Mouse (Mus musculus): Measurements from ENCODE around the gene Zbtb3. TPM values are rescaled to one million over a fixed set of nuclear protein-coding genes. Genes with fewer than 3 reads are reported as not detected.

Gene Zbtb3
- polyA plus RNA-seq, 1 experiment from 2014 or later, result 3.5 TPM

- Histone ChIP-seq H3K4me1 (ENCODE audit: control insufficient read depth, insufficient read depth, low read length) (peaks cover 29% of the 10 kb centered on the region), H3K36me3 (ENCODE audit: control insufficient read depth, insufficient read depth) (peaks cover 18% of the 10 kb centered on the region), H3K4me3 (ENCODE audit: low read length) (peak overlapping the region; percentile 100), H3K27me3 (ENCODE audit: control insufficient read depth, insufficient read depth, low read length) (no peaks in the 10 kb centered on the region), H3K9ac (ENCODE audit: low read length) (peak overlapping the region; percentile 81), H3K4me2 (ENCODE audit: low read depth, low read length) (peak overlapping the region; percentile 88), H3K9me3 (replicated peaks; ENCODE audit: control insufficient read depth, low read length) (no peaks in the 10 kb centered on the region), H3K27ac (ENCODE audit: low read length) (peak overlapping the region; percentile 100)
- ATAC-seq (replicated peaks; ENCODE audit: extremely low read depth, insufficient read depth, low FRiP score), result no peak
- 15% methylated on average over 14 of the region's 14 CpGs for WGBS
Measured at GRCm38 (mm10) chr19:8818301-8818798, 16.0 kb downstream of the Zbtb3 start.

- Histone ChIP-seq H3K9ac (ENCODE audit: low read length) (peak within 1 kb of the TSS; percentile 98), H3K36me3 (ENCODE audit: control insufficient read depth, insufficient read depth) (peaks cover 24% of the 10 kb centered on the region), H3K4me2 (ENCODE audit: low read depth, low read length) (peak within 1 kb of the TSS; percentile 88), H3K27me3 (ENCODE audit: control insufficient read depth, insufficient read depth, low read length) (no peaks in the 10 kb centered on the region), H3K27ac (ENCODE audit: low read length) (peak within 1 kb of the TSS; percentile 100), H3K9me3 (replicated peaks; ENCODE audit: control insufficient read depth, low read length) (no peaks in the 10 kb centered on the region), H3K4me3 (ENCODE audit: low read length) (peak within 1 kb of the TSS; percentile 100), H3K4me1 (ENCODE audit: control insufficient read depth, insufficient read depth, low read length) (peaks cover 29% of the 10 kb centered on the region)
- WGBS, result under 1% methylated on average over 33 of the region's 33 CpGs
- peak; percentile 89 for ATAC-seq (replicated peaks; ENCODE audit: extremely low read depth, insufficient read depth, low FRiP score)
Measured at GRCm38 (mm10) chr19:8818801-8819595, 16.6 kb downstream of the Zbtb3 start, which contains the start of gene Ttc9c. TSS of gene Ttc9c (minus strand) at chr19:8819333.

- under 1% methylated on average over 81 of the region's 83 CpGs for WGBS
- H3K27ac ChIP-seq (ENCODE audit: low read length), result peak within 1 kb of the TSS; percentile 100
- ATAC-seq (replicated peaks; ENCODE audit: extremely low read depth, insufficient read depth, low FRiP score), result peak; percentile 94
- H3K4me1 ChIP-seq (ENCODE audit: control insufficient read depth, insufficient read depth, low read length), result peaks cover 29% of the 10 kb centered on the region
- H3K4me3 ChIP-seq (ENCODE audit: low read length), result peak within 1 kb of the TSS; percentile 100
- H3K9me3 ChIP-seq (replicated peaks; ENCODE audit: control insufficient read depth, low read length), result no peaks in the 10 kb centered on the region
- H3K9ac ChIP-seq (ENCODE audit: low read length), result peak within 1 kb of the TSS; percentile 98
- no peaks in the 10 kb centered on the region for H3K27me3 ChIP-seq (ENCODE audit: control insufficient read depth, insufficient read depth, low read length)
- peak within 1 kb of the TSS; percentile 88 for H3K4me2 ChIP-seq (ENCODE audit: low read depth, low read length)
- H3K36me3 ChIP-seq (ENCODE audit: control insufficient read depth, insufficient read depth), result peaks cover 30% of the 10 kb centered on the region
Measured at GRCm38 (mm10) chr19:8819596-8820423, 17.5 kb downstream of the Zbtb3 start, which contains the start of gene Hnrnpul2. TSS of gene Hnrnpul2 (plus strand) at chr19:8820010.

- peak overlapping the region; percentile 88 for H3K4me2 ChIP-seq (ENCODE audit: low read depth, low read length)
- no peaks in the 10 kb centered on the region for H3K27me3 ChIP-seq (ENCODE audit: control insufficient read depth, insufficient read depth, low read length)
- peak; percentile 13 for ATAC-seq (replicated peaks; ENCODE audit: extremely low read depth, insufficient read depth, low FRiP score)
- H3K4me3 ChIP-seq (ENCODE audit: low read length), result peak overlapping the region; percentile 100
- WGBS, result under 1% methylated on average over 47 of the region's 48 CpGs
- no peaks in the 10 kb centered on the region for H3K9me3 ChIP-seq (replicated peaks; ENCODE audit: control insufficient read depth, low read length)
- peak overlapping the region; percentile 100 for H3K27ac ChIP-seq (ENCODE audit: low read length)
- H3K9ac ChIP-seq (ENCODE audit: low read length), result peak overlapping the region; percentile 98
- peaks cover 29% of the 10 kb centered on the region for H3K4me1 ChIP-seq (ENCODE audit: control insufficient read depth, insufficient read depth, low read length)
- peaks cover 31% of the 10 kb centered on the region for H3K36me3 ChIP-seq (ENCODE audit: control insufficient read depth, insufficient read depth)
Measured at GRCm38 (mm10) chr19:8820424-8820956, 18.1 kb downstream of the Zbtb3 start.

GRCm38 (mm10) chr19:8821146-8821545 is 18.8 kb downstream of the Zbtb3 start:
- peak overlapping the region; percentile 88 for H3K4me2 ChIP-seq (ENCODE audit: low read depth, low read length)
- peak overlapping the region; percentile 98 for H3K9ac ChIP-seq (ENCODE audit: low read length)
- H3K4me3 ChIP-seq (ENCODE audit: low read length), result peak overlapping the region; percentile 100
- peaks cover 33% of the 10 kb centered on the region for H3K36me3 ChIP-seq (ENCODE audit: control insufficient read depth, insufficient read depth)
- ATAC-seq (replicated peaks; ENCODE audit: extremely low read depth, insufficient read depth, low FRiP score), result no peak
- WGBS, result under 1% methylated on average over 7 of the region's 7 CpGs
- no peaks in the 10 kb centered on the region for H3K27me3 ChIP-seq (ENCODE audit: control insufficient read depth, insufficient read depth, low read length)
- H3K9me3 ChIP-seq (replicated peaks; ENCODE audit: control insufficient read depth, low read length), result no peaks in the 10 kb centered on the region
- H3K27ac ChIP-seq (ENCODE audit: low read length), result peak overlapping the region; percentile 100
- H3K4me1 ChIP-seq (ENCODE audit: control insufficient read depth, insufficient read depth, low read length), result peaks cover 29% of the 10 kb centered on the region

- peaks cover 18% of the 10 kb centered on the region for H3K4me1 ChIP-seq (ENCODE audit: control insufficient read depth, insufficient read depth, low read length)
- peaks cover 42% of the 10 kb centered on the region for H3K36me3 ChIP-seq (ENCODE audit: control insufficient read depth, insufficient read depth)
- 64% methylated on average over 8 of the region's 8 CpGs for WGBS
Measured at GRCm38 (mm10) chr19:8822696-8823095, 20.3 kb downstream of the Zbtb3 start.

GRCm38 (mm10) chr19:8829660-8830059 is 27.3 kb downstream of the Zbtb3 start, which contains the start of gene AC129217.1:
TSS of gene AC129217.1 (plus strand) at chr19:8829773.
- H3K27me3 ChIP-seq (ENCODE audit: control insufficient read depth, insufficient read depth, low read length), result no peaks in the 10 kb centered on the region
- WGBS, result 80% methylated on average over 8 of the region's 8 CpGs
- no peaks in the 10 kb centered on the region for H3K9me3 ChIP-seq (replicated peaks; ENCODE audit: control insufficient read depth, low read length)
- no peaks in the 10 kb centered on the region for H3K4me1 ChIP-seq (ENCODE audit: control insufficient read depth, insufficient read depth, low read length)
- H3K36me3 ChIP-seq (ENCODE audit: control insufficient read depth, insufficient read depth), result peaks cover 87% of the 10 kb centered on the region
- ATAC-seq (replicated peaks; ENCODE audit: extremely low read depth, insufficient read depth, low FRiP score), result no peak
- no peak within 1 kb of the TSS for H3K9ac ChIP-seq (ENCODE audit: low read length)
- H3K4me3 ChIP-seq (ENCODE audit: low read length), result no peak within 1 kb of the TSS
- no peak within 1 kb of the TSS for H3K4me2 ChIP-seq (ENCODE audit: low read depth, low read length)
- H3K27ac ChIP-seq (ENCODE audit: low read length), result no peak within 1 kb of the TSS

More at GRCm38 (mm10) chr19:8822696-8823095, 20.3 kb downstream of the Zbtb3 start:
- Histone ChIP-seq H3K9me3 (replicated peaks; ENCODE audit: control insufficient read depth, low read length) (no peaks in the 10 kb centered on the region), H3K4me3 (ENCODE audit: low read length) (peak overlapping the region; percentile 33), H3K27me3 (ENCODE audit: control insufficient read depth, insufficient read depth, low read length) (no peaks in the 10 kb centered on the region), H3K4me2 (ENCODE audit: low read depth, low read length) (peak overlapping the region; percentile 88), H3K9ac (ENCODE audit: low read length) (no peak overlapping the region), H3K27ac (ENCODE audit: low read length) (no peak overlapping the region)
- ATAC-seq (replicated peaks; ENCODE audit: extremely low read depth, insufficient read depth, low FRiP score), result no peak

GRCm38 (mm10) chr19:8830664-8831063 is 28.3 kb downstream of the Zbtb3 start:
- no peaks in the 10 kb centered on the region for H3K9me3 ChIP-seq (replicated peaks; ENCODE audit: control insufficient read depth, low read length)
- WGBS, result 87% methylated on average over 8 of the region's 8 CpGs
- H3K4me1 ChIP-seq (ENCODE audit: control insufficient read depth, insufficient read depth, low read length), result no peaks in the 10 kb centered on the region
- H3K27me3 ChIP-seq (ENCODE audit: control insufficient read depth, insufficient read depth, low read length), result no peaks in the 10 kb centered on the region
- no peak overlapping the region for H3K4me2 ChIP-seq (ENCODE audit: low read depth, low read length)
- H3K27ac ChIP-seq (ENCODE audit: low read length), result no peak overlapping the region
- no peak overlapping the region for H3K4me3 ChIP-seq (ENCODE audit: low read length)
- H3K36me3 ChIP-seq (ENCODE audit: control insufficient read depth, insufficient read depth), result peaks cover 85% of the 10 kb centered on the region
- H3K9ac ChIP-seq (ENCODE audit: low read length), result no peak overlapping the region
- no peak for ATAC-seq (replicated peaks; ENCODE audit: extremely low read depth, insufficient read depth, low FRiP score)
